Mouse (Mus musculus) hindbrain, embryonic 11.5 days (tissue): ENCODE measurements at regions not wholly inside any gene's neighbourhood (a gene's known extent, or its start where the extent isn't known, plus 50 kb on each side); places are given as distances from the start of the nearest gene placed in this dataset.

ENCODE experiments used
- ATAC-seq: fragments of 200-750 bp; cut with Nextera tagmentation; 2 replicates; pipeline ENCODE4 v1.8.0; 2017; ENCODE audit warnings: mild to moderate bottlenecking, moderate TSS enrichment, moderate library complexity; ENCODE audit not compliant: low FRiP score
- DNase-seq: peaks from one replicate; pipeline ENCODE4 v3.0.0-alpha.2; 2015; ENCODE audit warnings: low spot score
- H3K27ac ChIP-seq: fragments of 300-500 bp; sonication (generic); 2 replicates; pipeline ENCODE4 v1.5.1; 2014; ENCODE audit warnings: mild to moderate bottlenecking, low read depth, low read length
- H3K27me3 ChIP-seq: fragments of 300-500 bp; sonication (generic); 2 replicates; pipeline ENCODE4 v1.6.1; 2014; ENCODE audit warnings: mild to moderate bottlenecking, low read length, moderate library complexity, mixed read lengths; ENCODE audit not compliant: control insufficient read depth, insufficient read depth
- H3K36me3 ChIP-seq: fragments of 300-500 bp; sonication (generic); 2 replicates; pipeline ENCODE4 v1.6.1; 2014; ENCODE audit warnings: mild to moderate bottlenecking, low read length, moderate library complexity, mixed read lengths; ENCODE audit not compliant: control insufficient read depth, insufficient read depth
- H3K4me1 ChIP-seq: fragments of 300-500 bp; sonication (generic); replicated peaks from 2 replicates; pipeline ENCODE4 v1.6.1; 2014; ENCODE audit warnings: low read length, mixed read lengths; ENCODE audit not compliant: control insufficient read depth, insufficient read depth
- H3K4me2 ChIP-seq: fragments of 300-500 bp; sonication (generic); replicated peaks from 2 replicates; pipeline ENCODE4 v1.6.1; 2014; ENCODE audit warnings: mild to moderate bottlenecking, low read depth, low read length
- H3K4me3 ChIP-seq: fragments of 300-500 bp; sonication (generic); 2 replicates; pipeline ENCODE4 v1.5.1; 2014; ENCODE audit warnings: low read depth, low read length
- H3K9ac ChIP-seq: fragments of 300-500 bp; sonication (generic); 2 replicates; pipeline ENCODE4 v1.6.1; 2014; ENCODE audit warnings: low read depth, low read length
- H3K9me3 ChIP-seq: fragments of 300-500 bp; sonication (generic); 2 replicates; pipeline ENCODE4 v1.6.1; 2016; ENCODE audit warnings: low read length; ENCODE audit not compliant: control insufficient read depth
- WGBS: fragments of 180-500 bp; shearing (Covaris S2); extraction: QIAGEN DNeasy Blood & Tissue Kit; methylation state at CpG from one replicate; pipeline ENCODE4 v1.1.7; 2014; 5-methylcytosine and 5-hydroxymethylcytosine counted together

DNA sequence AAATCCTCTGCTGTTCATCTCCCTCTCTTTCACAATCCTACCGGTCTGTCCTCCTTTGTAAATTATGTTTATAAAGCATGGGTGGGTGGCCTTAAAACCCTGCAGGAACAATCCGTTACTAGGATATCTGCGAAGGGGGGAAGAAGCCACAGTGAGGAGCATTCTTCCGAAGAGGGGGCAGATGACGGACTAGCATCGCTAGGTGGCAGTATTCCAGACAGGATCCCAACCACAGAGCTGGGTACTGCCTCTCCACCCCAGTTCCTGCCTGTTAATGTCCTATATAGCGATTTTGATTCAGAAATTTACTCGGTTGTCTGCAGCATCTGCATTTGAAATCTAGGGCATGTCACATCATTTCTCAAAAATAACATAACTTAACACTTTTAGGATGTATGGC is 419.9 kb upstream of the Atp2b1 start:
- H3K4me3 ChIP-seq: no peak overlapping the region
- H3K9ac ChIP-seq: no peak overlapping the region
- ATAC-seq: peak; percentile 82
- 18% methylated on average over 8 of the region's 8 CpGs for WGBS
- H3K27ac ChIP-seq: no peak overlapping the region
- H3K4me2 ChIP-seq: no peak overlapping the region
- no peaks in the 10 kb centered on the region for H3K4me1 ChIP-seq
- peak; percentile 75 for DNase-seq
- no peaks in the 10 kb centered on the region for H3K27me3 ChIP-seq
- no peaks in the 10 kb centered on the region for H3K36me3 ChIP-seq
- no peaks in the 10 kb centered on the region for H3K9me3 ChIP-seq

DNA sequence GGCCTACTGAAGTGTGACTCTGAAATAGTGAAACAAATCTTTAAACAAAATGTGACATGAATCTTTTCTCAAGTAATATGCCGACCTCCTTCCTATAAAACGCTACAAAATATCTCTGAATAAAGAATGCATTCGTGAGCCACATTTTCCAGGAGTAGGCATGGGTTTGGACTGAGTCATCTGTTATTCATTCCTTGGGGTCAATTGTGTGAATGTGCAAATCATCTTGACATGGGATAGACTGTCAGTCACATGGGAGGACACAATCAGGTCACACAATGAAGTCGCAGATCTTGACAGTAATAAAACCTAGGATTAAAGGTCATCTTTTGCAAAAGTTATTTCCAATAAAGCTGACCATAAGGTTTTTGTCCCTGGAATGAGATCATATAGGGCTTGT is 418.0 kb upstream of the Atp2b1 start:
- no peaks in the 10 kb centered on the region for H3K27me3 ChIP-seq
- 83% methylated on average over 4 of the region's 4 CpGs for WGBS
- ATAC-seq (no peak), DNase-seq (no peak)
- H3K36me3 ChIP-seq: no peaks in the 10 kb centered on the region
- no peak overlapping the region for H3K9ac ChIP-seq
- H3K4me2 ChIP-seq: no peak overlapping the region
- no peak overlapping the region for H3K27ac ChIP-seq
- no peaks in the 10 kb centered on the region for H3K4me1 ChIP-seq
- no peaks in the 10 kb centered on the region for H3K9me3 ChIP-seq
- no peak overlapping the region for H3K4me3 ChIP-seq

DNA sequence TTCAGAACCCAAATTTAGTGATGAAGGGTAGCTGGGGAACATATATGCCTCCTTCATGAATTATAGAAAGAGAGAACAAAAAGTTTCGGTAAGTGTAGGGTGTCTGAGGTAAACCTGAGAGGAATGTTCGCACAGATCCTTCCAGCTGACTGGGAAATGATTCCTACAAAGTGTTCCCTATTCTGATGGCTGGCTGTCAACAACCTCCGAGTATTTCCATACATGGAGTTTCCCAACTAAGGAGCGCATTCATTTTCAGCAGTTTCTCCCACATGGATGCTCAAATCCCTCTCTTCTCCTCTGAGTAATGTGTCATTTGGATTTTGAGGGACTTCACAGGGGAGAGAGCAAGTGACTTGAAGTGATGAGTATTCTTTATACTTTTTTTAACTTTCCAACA is 413.9 kb upstream of the Atp2b1 start:
- no peak overlapping the region for H3K4me2 ChIP-seq
- no peaks in the 10 kb centered on the region for H3K4me1 ChIP-seq
- no peaks in the 10 kb centered on the region for H3K27me3 ChIP-seq
- WGBS: 91% methylated on average over 4 of the region's 4 CpGs
- no peaks in the 10 kb centered on the region for H3K9me3 ChIP-seq
- H3K4me3 ChIP-seq: no peak overlapping the region
- no peak overlapping the region for H3K27ac ChIP-seq
- no peaks in the 10 kb centered on the region for H3K36me3 ChIP-seq
- DNase-seq (no peak), ATAC-seq (no peak)
- H3K9ac ChIP-seq: no peak overlapping the region

- WGBS: 87% methylated on average over 5 of the region's 5 CpGs
- H3K36me3 ChIP-seq: no peaks in the 10 kb centered on the region
- H3K27me3 ChIP-seq: no peaks in the 10 kb centered on the region
- H3K4me1 ChIP-seq: no peaks in the 10 kb centered on the region
- no peak overlapping the region for H3K9ac ChIP-seq
- DNase-seq (no peak), ATAC-seq (no peak)
- no peak overlapping the region for H3K27ac ChIP-seq
- H3K4me2 ChIP-seq: no peak overlapping the region
- H3K9me3 ChIP-seq: no peaks in the 10 kb centered on the region
- no peak overlapping the region for H3K4me3 ChIP-seq
Observed at GRCm38 (mm10) chr10:98501566-98501965, 412.6 kb upstream of the Atp2b1 start.

DNA sequence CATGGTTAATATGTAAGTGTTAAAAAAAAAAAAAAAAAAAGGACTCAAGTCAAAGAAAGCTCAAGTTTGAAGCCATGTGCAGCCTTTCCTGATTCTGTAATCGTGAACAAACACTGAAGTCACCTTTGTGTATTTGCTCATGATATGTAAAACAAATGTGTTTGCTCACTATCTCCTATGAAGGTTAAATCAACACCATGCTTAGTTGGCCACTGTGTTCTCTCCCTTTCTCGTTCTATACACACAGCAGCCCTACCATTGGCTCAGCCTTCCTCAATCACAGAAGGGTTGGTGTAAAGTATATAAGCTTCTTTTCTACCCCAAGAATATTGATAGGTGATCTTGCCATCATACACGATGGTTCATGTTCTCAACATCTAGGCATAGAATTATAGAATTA is 409.7 kb upstream of the Atp2b1 start:
- no peaks in the 10 kb centered on the region for H3K27me3 ChIP-seq
- no peak overlapping the region for H3K4me3 ChIP-seq
- WGBS: 86% methylated on average over 3 of the region's 3 CpGs
- no peak overlapping the region for H3K9ac ChIP-seq
- no peak overlapping the region for H3K27ac ChIP-seq
- DNase-seq (no peak), ATAC-seq (no peak)
- no peaks in the 10 kb centered on the region for H3K36me3 ChIP-seq
- no peak overlapping the region for H3K4me2 ChIP-seq
- no peaks in the 10 kb centered on the region for H3K9me3 ChIP-seq
- no peaks in the 10 kb centered on the region for H3K4me1 ChIP-seq

GRCm38 (mm10) chr10:98508515-98509143 is 405.6 kb upstream of the Atp2b1 start:
- no peak for ATAC-seq
- Histone ChIP-seq H3K9me3 (no peaks in the 10 kb centered on the region), H3K27ac (no peak overlapping the region), H3K4me3 (no peak overlapping the region), H3K4me1 (no peaks in the 10 kb centered on the region), H3K27me3 (no peaks in the 10 kb centered on the region), H3K9ac (no peak overlapping the region), H3K4me2 (no peak overlapping the region), H3K36me3 (no peaks in the 10 kb centered on the region)
- DNase-seq: no peak
- 60% methylated on average over 5 of the region's 5 CpGs for WGBS

GRCm38 (mm10) chr10:98514836-98515235 is 399.4 kb upstream of the Atp2b1 start:
- no peaks in the 10 kb centered on the region for H3K4me1 ChIP-seq
- H3K9me3 ChIP-seq: no peaks in the 10 kb centered on the region
- no peak overlapping the region for H3K4me3 ChIP-seq
- H3K27ac ChIP-seq: no peak overlapping the region
- H3K9ac ChIP-seq: no peak overlapping the region
- DNase-seq (no peak), ATAC-seq (no peak)
- 78% methylated on average over 1 of the region's 1 CpGs for WGBS
- H3K36me3 ChIP-seq: no peaks in the 10 kb centered on the region
- no peaks in the 10 kb centered on the region for H3K27me3 ChIP-seq
- no peak overlapping the region for H3K4me2 ChIP-seq

DNA sequence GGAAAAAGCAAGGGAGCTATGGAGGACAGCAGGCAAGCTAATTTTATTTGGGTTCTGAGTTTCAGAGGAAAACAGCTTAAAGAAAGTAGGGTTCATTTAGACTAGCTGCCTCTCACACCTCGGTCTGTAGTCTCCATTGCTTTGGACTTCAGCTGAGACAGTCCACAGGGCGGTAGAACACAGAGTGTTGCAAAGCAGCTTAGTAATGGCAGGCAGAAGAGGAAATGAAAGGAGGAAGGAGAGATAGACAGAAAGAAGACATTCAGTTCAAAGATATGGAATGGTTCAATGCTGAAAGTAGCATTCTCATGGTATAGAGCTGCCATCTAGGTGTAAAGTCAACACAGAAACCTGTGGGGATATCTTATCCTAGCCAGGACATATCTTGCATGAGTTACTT is 396.6 kb upstream of the Atp2b1 start:
- Histone ChIP-seq H3K4me3 (no peak overlapping the region), H3K4me1 (no peaks in the 10 kb centered on the region), H3K36me3 (no peaks in the 10 kb centered on the region), H3K4me2 (no peak overlapping the region), H3K27ac (no peak overlapping the region), H3K9me3 (no peaks in the 10 kb centered on the region), H3K9ac (no peak overlapping the region), H3K27me3 (no peaks in the 10 kb centered on the region)
- ATAC-seq (no peak), DNase-seq (no peak)
- 92% methylated on average over 2 of the region's 2 CpGs for WGBS

DNA sequence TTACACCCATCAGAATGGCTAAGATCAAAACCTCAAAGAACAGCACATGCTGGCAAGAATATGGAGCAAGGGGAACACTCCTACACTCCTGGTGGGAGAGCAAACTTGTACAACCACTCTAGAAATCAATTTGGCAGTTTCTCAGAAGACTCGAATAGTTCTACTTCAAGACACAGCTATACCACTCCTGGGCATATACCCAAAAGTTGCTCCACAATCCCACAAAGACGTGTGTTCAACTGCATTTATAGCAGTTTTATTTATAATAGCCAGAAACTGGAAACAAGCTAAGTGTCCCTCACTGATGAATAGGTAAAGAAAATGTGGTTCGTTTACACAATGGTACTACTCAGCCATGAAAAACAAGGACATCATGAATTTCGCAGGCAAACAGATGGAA is 384.6 kb upstream of the Atp2b1 start:
- no peaks in the 10 kb centered on the region for H3K27me3 ChIP-seq
- no peaks in the 10 kb centered on the region for H3K4me1 ChIP-seq
- WGBS: 83% methylated on average over 4 of the region's 4 CpGs

More for the DNA sequence above, 384.6 kb upstream of the Atp2b1 start:
- H3K27ac ChIP-seq: no peak overlapping the region
- H3K36me3 ChIP-seq: no peaks in the 10 kb centered on the region
- H3K4me3 ChIP-seq: no peak overlapping the region
- no peak overlapping the region for H3K4me2 ChIP-seq
- no peaks in the 10 kb centered on the region for H3K9me3 ChIP-seq
- ATAC-seq: no peak
- no peak overlapping the region for H3K9ac ChIP-seq
- DNase-seq: no peak
